Mouse (Mus musculus) left cerebral cortex, postnatal 14 days (tissue): ENCODE measurements around the gene Spint4. TPM values are rescaled to one million over a fixed set of nuclear protein-coding genes. Genes with fewer than 3 reads are reported as not detected.
A peak's percentile ranks its signal among the peaks of the same experiment; 100 is the strongest.
"Not testable (repeated sequence)": the region's sequence is repeated elsewhere in the genome, so short reads cannot be mapped to it uniquely, and the experiment has no call there.

ENCODE experiments used
- DNase-seq, 2 experiments: peaks; one replicate each; pipeline ENCODE4 v3.0.0; 2021 to 2022; ENCODE audit warnings: low spot score in 2 of 2, mixed read lengths in 1 of 2
- intact Hi-C: fragments of 180-260 bp; cut with DNase I; formaldehyde crosslinking; loops from one replicate; pipeline ENCODE4 v1.15.1; 2025
- long read RNA-seq, 2 experiments: library from polyadenylated mRNA; stranded (forward); transcript quantifications; one replicate each; pipeline ENCODE4 v2.0.0; 2021
- total RNA-seq, 2 experiments: library from RNA; stranded (reverse); gene quantifications; 2 replicates each; pipeline ENCODE4 v1.2.3; 2021

Gene Spint4
- not detected for total RNA-seq
- long read RNA-seq, experiment 1: 0 reads
- long read RNA-seq, experiment 2: 0 reads

- intact Hi-C loops: no loop called here
- DNase-seq: no peak
These were observed at the start of gene Spint4 for GRCm38 (mm10) chr2:164698201-164698600. Spint4 (plus strand) TSS chr2:164698501.

- DNase-seq: peak; percentile 15 to 25
- intact Hi-C loops: no loop called here
These were observed 42.4 kb upstream of the Spint4 start, which contains the start of gene Wfdc10 for GRCm38 (mm10) chr2:164655858-164656257. Wfdc10 (plus strand) TSS chr2:164656046.

DNA sequence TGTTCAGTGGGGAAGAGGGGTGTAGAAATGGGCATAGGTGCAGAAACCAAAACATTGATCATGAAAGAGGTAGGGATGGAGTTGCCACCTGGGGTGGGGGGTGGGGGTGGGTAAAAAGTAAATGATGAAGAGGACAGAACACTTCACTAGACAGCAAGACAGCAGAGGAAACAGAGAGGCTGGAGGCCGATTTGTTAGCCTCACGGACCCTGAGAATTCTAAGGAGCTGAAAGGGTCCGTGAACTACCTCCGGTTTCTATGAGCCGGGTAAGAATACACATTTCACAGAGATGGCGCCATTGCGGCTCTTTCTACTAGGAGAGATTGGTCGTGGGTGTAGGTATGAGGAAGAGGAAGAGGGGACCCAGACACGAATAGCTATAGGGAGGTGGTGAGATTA is 41.8 kb upstream of the Spint4 start, which contains the start of gene Wfdc9:
Gene Wfdc9 (minus strand): TSS at position 101 of the 400 bp plus-strand sequence.
- DNase-seq: no peak
- intact Hi-C loops: no loop called here

DNA sequence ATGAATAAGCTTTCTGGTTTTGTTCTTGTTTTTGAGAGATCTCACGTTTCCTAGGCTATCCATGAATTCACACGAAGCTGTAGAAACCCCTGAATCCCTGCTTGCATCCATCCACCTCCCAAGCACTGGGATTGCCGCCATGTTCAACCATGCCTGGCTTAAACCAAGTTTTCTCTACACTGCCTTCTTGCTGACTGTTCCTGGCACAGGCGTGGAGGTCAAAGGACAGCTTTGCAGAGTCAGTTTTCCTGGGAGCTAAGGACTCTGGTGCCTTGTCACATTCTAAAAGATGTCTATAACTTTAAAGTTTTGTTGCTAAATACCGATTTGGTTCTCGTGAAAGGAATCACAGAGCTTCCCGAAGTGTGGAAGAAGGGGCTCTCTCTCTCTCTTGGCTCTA is 33.5 kb upstream of the Spint4 start:
- intact Hi-C loops: no loop called here
- no peak for DNase-seq

DNA sequence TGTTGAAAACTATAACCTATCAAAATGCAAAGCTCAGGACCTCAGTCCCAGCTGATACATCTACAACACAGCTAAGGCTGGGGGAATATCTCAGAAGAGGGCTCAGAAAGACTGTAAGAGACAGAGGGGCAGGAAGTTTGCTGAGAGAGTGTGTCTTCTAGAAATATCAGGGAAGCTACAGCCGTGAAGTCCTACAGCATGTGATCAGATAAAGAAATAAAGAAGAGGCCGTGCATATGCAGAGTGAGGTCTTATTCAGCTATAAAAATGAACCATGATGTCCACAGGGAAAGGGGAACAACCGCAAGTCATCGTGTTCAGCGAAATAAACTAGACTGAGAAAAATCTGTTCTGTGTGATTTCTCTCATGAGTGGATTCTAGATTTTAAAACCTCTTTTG is 28.0 kb upstream of the Spint4 start:
- intact Hi-C loops: no loop called here
- DNase-seq: no peak

DNA sequence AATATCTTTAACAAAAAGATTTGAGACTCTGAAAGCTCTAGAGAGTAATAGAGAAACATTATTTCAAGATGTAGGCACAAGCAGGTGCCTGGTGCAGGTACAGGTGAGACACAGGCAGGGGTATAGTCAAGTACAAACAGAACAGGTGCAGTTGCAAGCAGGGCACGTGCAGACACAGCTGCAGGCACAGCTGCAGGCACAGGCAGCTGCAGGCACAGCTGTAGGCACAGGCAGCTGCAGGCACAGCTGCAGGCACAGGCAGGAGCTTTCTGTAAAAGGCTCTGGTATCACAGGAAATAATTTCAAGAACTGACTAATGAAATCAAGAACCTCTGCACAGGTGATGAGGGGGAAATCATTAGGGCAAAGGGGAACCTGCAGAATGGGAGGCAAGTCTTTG is 27.4 kb upstream of the Spint4 start:
- intact Hi-C loops: no loop called here
- DNase-seq: no peak

DNA sequence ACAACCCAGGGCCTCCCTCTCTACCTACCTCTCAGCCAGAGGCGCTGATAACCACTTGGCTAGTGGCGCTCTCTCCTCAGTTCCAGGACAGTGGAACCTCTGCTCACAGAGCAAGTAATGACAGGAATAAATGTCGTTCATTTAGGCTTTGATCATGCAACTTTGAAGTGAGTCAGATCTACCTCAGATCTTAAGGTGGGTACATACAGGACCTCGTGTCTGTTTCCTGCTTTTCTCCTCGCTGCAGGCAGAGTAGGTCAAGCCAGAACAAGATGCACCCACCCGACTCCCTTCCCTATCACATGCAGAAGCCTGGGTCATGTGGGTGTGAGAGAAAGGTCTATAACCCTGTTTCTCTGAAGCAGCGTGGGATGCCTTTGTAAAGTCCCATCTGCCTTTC is 24.3 kb upstream of the Spint4 start, which contains the start of gene Wfdc11:
Gene Wfdc11 (minus strand): TSS at position 101 of the 400 bp plus-strand sequence.
- intact Hi-C loops: no loop called here
- DNase-seq: peak in 1 of 2 experiments; percentile 9

DNA sequence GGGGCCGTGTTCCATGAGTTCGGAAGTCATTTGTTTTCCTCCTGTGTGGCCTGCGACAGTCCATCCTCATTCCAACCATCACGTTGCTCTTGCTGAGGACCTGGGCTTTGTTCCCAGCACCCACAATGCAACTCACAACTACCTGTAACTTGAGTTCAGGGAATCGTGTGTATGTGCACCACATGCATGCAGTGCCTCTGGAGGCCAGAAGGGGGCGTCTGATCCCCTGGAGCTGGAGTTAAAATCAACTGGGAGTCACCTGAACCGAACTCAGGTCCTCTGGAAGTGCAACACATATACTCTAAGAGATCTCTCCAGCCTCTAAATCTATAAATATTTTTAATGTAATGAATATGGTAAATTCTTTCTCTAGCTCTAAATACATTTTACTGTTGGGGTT is 22.2 kb upstream of the Spint4 start:
- intact Hi-C loops: no loop called here
- DNase-seq: no peak

GRCm38 (mm10) chr2:164676916-164677685 is 21.2 kb upstream of the Spint4 start:
- DNase-seq: no peak
- intact Hi-C loops: no loop called here

GRCm38 (mm10) chr2:164678848-164679625 is 19.3 kb upstream of the Spint4 start:
- intact Hi-C loops: no loop called here
- DNase-seq: peak; percentile 69 to 77

GRCm38 (mm10) chr2:164679906-164680305 is 18.4 kb upstream of the Spint4 start:
- no peak for DNase-seq
- intact Hi-C loops: loop anchor here (5.0 kb wide), 1 partner anchor 47 kb away; no protein-coding TSS in a partner anchor

GRCm38 (mm10) chr2:164684807-164685206 is 13.5 kb upstream of the Spint4 start, which contains the start of gene Wfdc13:
Wfdc13 (plus strand) TSS chr2:164685107.
- intact Hi-C loops: loop anchor here (5.0 kb wide), 1 partner anchor 42 kb away; no protein-coding TSS in a partner anchor
- DNase-seq: no peak

DNA sequence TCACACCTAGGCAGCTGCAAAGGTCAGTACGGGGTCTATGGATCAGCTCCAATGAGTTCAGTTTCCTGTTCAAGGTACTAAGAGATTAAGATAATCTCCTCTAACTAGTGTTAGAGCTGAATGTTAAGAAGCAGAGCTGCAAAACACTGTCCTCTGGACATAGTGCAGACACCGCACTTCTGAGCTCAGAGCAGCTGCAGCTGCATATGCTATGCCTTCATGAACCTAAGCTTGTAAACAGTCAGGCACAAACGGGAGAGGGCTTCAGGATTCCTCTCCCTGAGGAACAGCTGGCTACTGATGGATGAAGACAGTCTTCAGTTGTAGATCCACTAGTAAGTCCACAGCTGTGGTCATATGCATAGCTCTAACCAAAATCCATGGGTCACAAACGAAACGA is 2.7 kb downstream of the Spint4 start:
- intact Hi-C loops: no loop called here
- no peak for DNase-seq

DNA sequence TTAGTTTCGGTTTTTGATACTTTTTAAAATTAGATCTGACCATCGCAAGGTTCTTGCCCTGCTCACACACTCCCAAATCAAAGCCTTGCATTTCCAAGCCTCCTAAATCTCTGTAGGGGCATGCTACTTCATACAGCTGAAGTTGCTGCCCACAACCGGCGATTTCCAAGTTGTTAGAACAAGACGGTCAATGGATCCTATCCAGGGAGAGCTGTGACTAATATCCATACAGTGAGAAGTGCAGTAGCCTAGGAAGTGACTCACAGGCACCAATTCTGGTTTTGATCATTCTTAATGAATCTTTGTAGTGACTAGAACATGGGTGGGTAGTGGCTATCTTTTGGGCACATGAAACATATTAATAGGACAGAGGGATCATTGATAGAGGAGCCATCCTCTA is 3.5 kb downstream of the Spint4 start:
- intact Hi-C loops: no loop called here
- DNase-seq: no peak

GRCm38 (mm10) chr2:164704235-164704634 is 5.9 kb downstream of the Spint4 start:
- intact Hi-C loops: no loop called here
- no peak for DNase-seq

GRCm38 (mm10) chr2:164705328-164705727 is 7.0 kb downstream of the Spint4 start:
- intact Hi-C loops: no loop called here
- DNase-seq: no peak

- intact Hi-C loops: no loop called here
- no peak for DNase-seq
These were observed 7.7 kb downstream of the Spint4 start for GRCm38 (mm10) chr2:164705991-164706390.

GRCm38 (mm10) chr2:164715005-164715404 is 16.7 kb downstream of the Spint4 start, which contains the start of gene Spint5:
Spint5 (plus strand) TSS chr2:164715305.
- no peak for DNase-seq
- intact Hi-C loops: no loop called here

DNA sequence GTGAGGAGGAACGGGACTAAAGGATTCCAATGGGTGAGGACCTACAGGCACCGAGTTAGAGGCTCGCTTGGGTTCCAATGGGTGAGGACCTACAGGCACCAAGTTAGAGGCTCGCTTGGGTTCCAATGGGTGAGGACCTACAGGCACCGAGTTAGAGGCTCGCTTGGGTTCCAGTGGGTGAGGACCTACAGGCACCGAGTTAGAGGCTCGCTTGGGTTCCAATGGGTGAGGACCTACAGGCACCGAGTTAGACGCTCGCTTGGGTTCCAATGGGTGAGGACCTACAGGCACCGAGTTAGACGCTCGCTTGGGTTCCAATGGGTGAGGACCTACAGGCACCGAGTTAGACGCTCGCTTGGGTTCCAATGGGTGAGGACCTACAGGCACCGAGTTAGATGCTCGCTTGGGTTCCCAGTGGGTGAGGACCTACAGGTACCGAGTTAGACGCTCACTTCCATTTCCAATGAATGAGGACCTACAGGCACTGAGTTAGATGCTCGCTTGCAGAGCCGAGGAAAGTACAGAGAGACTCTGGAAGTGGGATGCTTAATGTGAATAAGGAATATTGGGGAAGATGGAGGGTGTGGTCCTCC is 18.0 kb downstream of the Spint4 start:
- intact Hi-C loops, DNase-seq: not testable (repeated sequence)

DNA sequence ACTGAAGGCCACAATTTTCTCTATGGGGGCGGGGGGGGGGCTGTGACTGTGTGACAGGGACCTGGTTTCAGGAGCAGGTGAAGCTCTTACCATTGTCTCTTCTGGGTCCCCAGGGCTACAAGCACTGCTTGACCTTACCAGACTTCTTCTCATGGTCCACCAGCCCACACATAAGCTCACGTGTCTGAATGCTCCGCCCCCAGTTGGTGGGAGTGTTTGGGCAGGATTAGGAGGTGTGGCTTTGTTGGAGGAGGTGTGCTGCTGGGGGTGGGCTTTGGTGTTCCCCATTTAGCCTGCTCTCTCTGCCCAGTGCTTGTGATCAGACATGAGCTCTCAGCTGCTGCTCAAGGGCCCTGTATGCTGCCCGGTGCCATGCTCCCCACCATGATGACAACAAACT is 25.0 kb downstream of the Spint4 start:
- DNase-seq: no peak
- intact Hi-C loops: loop anchor here (10.0 kb wide), 1 partner anchor 308 kb away; no protein-coding TSS in a partner anchor
